ENCODE assay signal across 22 mouse cellular contexts in the genomic region with DNA sequence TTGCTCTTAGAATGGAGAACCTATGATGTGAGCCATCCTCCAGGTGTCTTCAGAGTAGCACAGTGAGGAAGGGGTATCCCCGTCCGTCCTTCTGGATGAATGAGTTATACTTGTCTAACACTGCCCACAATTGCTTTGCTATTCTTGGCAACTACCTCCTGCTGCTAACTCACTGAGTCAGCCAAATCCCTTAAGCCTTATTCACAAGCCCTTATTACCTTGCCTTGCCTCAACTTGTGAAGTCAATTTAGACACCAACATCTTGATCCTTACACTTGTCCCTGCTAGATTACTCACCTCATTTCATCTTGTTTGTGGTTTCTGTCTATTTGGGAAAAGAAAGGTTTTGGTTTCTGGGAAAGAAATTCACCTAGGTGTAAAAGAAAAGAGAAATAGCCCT.
A peak's percentile ranks its signal among the peaks of the same experiment; 100 is the strongest.
DNase-seq lines count a peak whose midpoint lies in the region; ATAC-seq and TF ChIP-seq lines count a peak whose summit lies in the region.
"Had no signal": no experiment of that assay in that cellular context is flagged by ENCODE, and none has a peak within 500 bp of the region (broad histone marks: within the 10 kb centered on the region; RNA-seq: fewer than 3 reads in every experiment).

No protein-coding gene starts in this region.

- H3K27me3 ChIP-seq in embryonic facial prominence, embryonic 13.5 days, result no peaks in the 10 kb centered on the region
- H3K27me3 ChIP-seq in embryonic facial prominence, embryonic 10.5 days (replicated peaks; ENCODE audit: low read depth, poor library complexity, severe bottlenecking), result no peaks in the 10 kb centered on the region
- no peaks in the 10 kb centered on the region for H3K27me3 ChIP-seq in embryonic facial prominence, embryonic 14.5 days (replicated peaks; ENCODE audit: control insufficient read depth, insufficient read depth, low read length)
- H3K27me3 ChIP-seq in stomach, postnatal 0 days (ENCODE audit: control insufficient read depth, insufficient read depth, low read length), result no peaks in the 10 kb centered on the region
- H3K27me3 ChIP-seq: embryonic facial prominence, embryonic 12.5 days; forebrain, embryonic 13.5 days; hindbrain, embryonic 12.5 days; hindbrain, embryonic 15.5 days; intestine, embryonic 15.5 days had no signal

- no peak overlapping the region for H3K4me3 ChIP-seq in embryonic facial prominence, embryonic 13.5 days
- H3K4me3 ChIP-seq in embryonic facial prominence, embryonic 10.5 days, result no peak overlapping the region
- no peak overlapping the region for H3K4me3 ChIP-seq in embryonic facial prominence, embryonic 14.5 days (ENCODE audit: low read depth, low read length)
- no peak overlapping the region for H3K4me3 ChIP-seq in stomach, postnatal 0 days (ENCODE audit: low read depth, low read length)
- H3K4me3 ChIP-seq in gastrocnemius, adult 2 months, result no peak overlapping the region
- H3K4me3 ChIP-seq: embryonic facial prominence, embryonic 12.5 days; forebrain, embryonic 10.5 days; forebrain, embryonic 13.5 days; hindbrain, embryonic 12.5 days; hindbrain, embryonic 15.5 days; intestine, embryonic 15.5 days had no signal

- H3K36me3 ChIP-seq in embryonic facial prominence, embryonic 13.5 days, result no peaks in the 10 kb centered on the region
- no peaks in the 10 kb centered on the region for H3K36me3 ChIP-seq in embryonic facial prominence, embryonic 10.5 days (replicated peaks)
- H3K36me3 ChIP-seq in embryonic facial prominence, embryonic 14.5 days (ENCODE audit: control insufficient read depth, insufficient read depth, low read length), result no peaks in the 10 kb centered on the region
- no peaks in the 10 kb centered on the region for H3K36me3 ChIP-seq in stomach, postnatal 0 days (ENCODE audit: control insufficient read depth, insufficient read depth, low read length)
- H3K36me3 ChIP-seq: embryonic facial prominence, embryonic 12.5 days; forebrain, embryonic 10.5 days; hindbrain, embryonic 12.5 days; hindbrain, embryonic 15.5 days; intestine, embryonic 15.5 days had no signal

- no peaks in the 10 kb centered on the region for H3K9me3 ChIP-seq in embryonic facial prominence, embryonic 13.5 days
- no peaks in the 10 kb centered on the region for H3K9me3 ChIP-seq in embryonic facial prominence, embryonic 10.5 days
- H3K9me3 ChIP-seq in embryonic facial prominence, embryonic 14.5 days (ENCODE audit: control insufficient read depth, low read length), result no peaks in the 10 kb centered on the region
- H3K9me3 ChIP-seq in stomach, postnatal 0 days (ENCODE audit: control insufficient read depth, low read length), result no peaks in the 10 kb centered on the region
- H3K9me3 ChIP-seq: embryonic facial prominence, embryonic 12.5 days; forebrain, embryonic 10.5 days; forebrain, embryonic 13.5 days; hindbrain, embryonic 12.5 days; hindbrain, embryonic 15.5 days; intestine, embryonic 15.5 days had no signal

- TF ChIP-seq EP300 in stomach, postnatal 0 days (optimal IDR thresholded peaks at IDR 0.05), result peak; percentile 25

- H3K4me2 ChIP-seq in embryonic facial prominence, embryonic 13.5 days, result no peak overlapping the region
- no peak overlapping the region for H3K4me2 ChIP-seq in embryonic facial prominence, embryonic 14.5 days (ENCODE audit: low read depth, low read length)
- no peak overlapping the region for H3K4me2 ChIP-seq in stomach, postnatal 0 days (replicated peaks; ENCODE audit: low read depth)
- H3K4me2 ChIP-seq: embryonic facial prominence, embryonic 12.5 days; forebrain, embryonic 13.5 days; heart, embryonic 11.5 days; hindbrain, embryonic 12.5 days; hindbrain, embryonic 15.5 days; intestine, embryonic 15.5 days had no signal

- no peak for DNase-seq in embryonic facial prominence, embryonic 10.5 days (ENCODE audit: low spot score)
- DNase-seq in Muller cell, postnatal 12 days (ENCODE audit: inconsistent ontology term), result peak; percentile 40
- peak; percentile 63 for DNase-seq in embryonic facial prominence, embryonic 14.5 days (ENCODE audit: low spot score)
- DNase-seq in stomach, postnatal 0 days (ENCODE audit: low spot score), result no peak
- DNase-seq in gastrocnemius, adult 2 months, result no peak
- DNase-seq in spleen, postnatal 10 days (ENCODE audit: low spot score in 2 of 2), result no peak
- DNase-seq: adrenal gland, adult 2 months; adrenal gland, postnatal 14 days; cerebellum, adult 11-12 months; cerebellum, adult 8-10 months; gastrocnemius, postnatal 14 days; heart, adult 11 months; kidney, adult 11 months had no signal

- 79% methylated on average over 2 of the region's 2 CpGs for WGBS in embryonic facial prominence, embryonic 13.5 days
- WGBS in embryonic facial prominence, embryonic 10.5 days, result 73% methylated on average over 2 of the region's 2 CpGs
- WGBS in embryonic facial prominence, embryonic 14.5 days, result 62% methylated on average over 2 of the region's 2 CpGs
- 69% methylated on average over 2 of the region's 2 CpGs for WGBS in stomach, postnatal 0 days

- no peak for TF ChIP-seq CTCF in stomach, postnatal 0 days (IDR thresholded peaks at IDR 0.05; ENCODE audit: low read depth)
- TF ChIP-seq CTCF in gastrocnemius, adult 2 months (IDR thresholded peaks at IDR 0.05), result no peak

- intact Hi-C loops in gastrocnemius, adult 2 months (cut with DNase I), result no loop called here

- H3K27ac ChIP-seq in embryonic facial prominence, embryonic 13.5 days, result no peak overlapping the region
- no peak overlapping the region for H3K27ac ChIP-seq in embryonic facial prominence, embryonic 10.5 days (replicated peaks)
- no peak overlapping the region for H3K27ac ChIP-seq in embryonic facial prominence, embryonic 14.5 days (replicated peaks; ENCODE audit: low read depth, low read length)
- H3K27ac ChIP-seq in stomach, postnatal 0 days (replicated peaks), result no peak overlapping the region
- H3K27ac ChIP-seq in gastrocnemius, adult 2 months, result no peak overlapping the region
- H3K27ac ChIP-seq: embryonic facial prominence, embryonic 12.5 days; forebrain, embryonic 10.5 days; forebrain, embryonic 13.5 days; hindbrain, embryonic 12.5 days; hindbrain, embryonic 15.5 days; intestine, embryonic 15.5 days had no signal

- H3K4me1 ChIP-seq in embryonic facial prominence, embryonic 13.5 days, result no peaks in the 10 kb centered on the region
- no peaks in the 10 kb centered on the region for H3K4me1 ChIP-seq in embryonic facial prominence, embryonic 10.5 days
- H3K4me1 ChIP-seq in embryonic facial prominence, embryonic 14.5 days (ENCODE audit: control insufficient read depth, insufficient read depth, low read length), result no peaks in the 10 kb centered on the region
- no peaks in the 10 kb centered on the region for H3K4me1 ChIP-seq in stomach, postnatal 0 days (replicated peaks; ENCODE audit: control insufficient read depth, insufficient read depth)
- H3K4me1 ChIP-seq: embryonic facial prominence, embryonic 12.5 days; forebrain, embryonic 13.5 days; hindbrain, embryonic 12.5 days; hindbrain, embryonic 15.5 days; intestine, embryonic 15.5 days had no signal

- ATAC-seq in embryonic facial prominence, embryonic 13.5 days (ENCODE audit: insufficient number of reproducible peaks, insufficient read depth, low FRiP score, low TSS enrichment, low read depth), result peak; percentile 62; the same call in 1 of the 2 replicates
- peak; percentile 78 for ATAC-seq in embryonic facial prominence, embryonic 14.5 days (ENCODE audit: low read depth)
- ATAC-seq in stomach, postnatal 0 days (ENCODE audit: low FRiP score, low TSS enrichment), result no peak
- ATAC-seq: forebrain, embryonic 13.5 days; forebrain, embryonic 16.5 days; intestine, embryonic 15.5 days had no signal

- H3K9ac ChIP-seq in embryonic facial prominence, embryonic 13.5 days, result no peak overlapping the region
- H3K9ac ChIP-seq in embryonic facial prominence, embryonic 14.5 days (ENCODE audit: low read depth, low read length), result no peak overlapping the region
- no peak overlapping the region for H3K9ac ChIP-seq in stomach, postnatal 0 days (ENCODE audit: low read length)
- H3K9ac ChIP-seq: embryonic facial prominence, embryonic 12.5 days; forebrain, embryonic 13.5 days; hindbrain, embryonic 12.5 days; hindbrain, embryonic 15.5 days; intestine, embryonic 15.5 days had no signal

Comparison
In these comparisons a context has a peak if more than half of its experiments do, and no peak if none do; other contexts are left out.
1. DNase-seq: peak in Muller cell, postnatal 12 days (single experiment) and embryonic facial prominence, embryonic 14.5 days (single experiment); none in embryonic facial prominence, embryonic 10.5 days (single experiment), stomach, postnatal 0 days (single experiment), gastrocnemius, adult 2 months (single experiment) and spleen, postnatal 10 days (0 of 2).